Mouse (Mus musculus) G1E (cell line): ENCODE measurements around the gene Inpp5a. TPM values are rescaled to one million over a fixed set of nuclear protein-coding genes. Genes with fewer than 3 reads are reported as not detected.
"Not testable (repeated sequence)": the region's sequence is repeated elsewhere in the genome, so short reads cannot be mapped to it uniquely, and the experiment has no call there.

Experiments used
- ATAC-seq: 2 replicates; pipeline ENCODE4 v1.8.0; 2016; ENCODE audit warnings: mild to moderate bottlenecking; ENCODE audit not compliant: insufficient number of reproducible peaks, poor library complexity, low FRiP score, severe bottlenecking; ENCODE audit errors: extremely low read depth
- DNase-seq: peaks from one replicate; pipeline ENCODE4 v3.0.0; 2012; ENCODE audit warnings: low spot score
- H3K27me3 ChIP-seq: 2 replicates; pipeline ENCODE4 v1.6.1; 2012; ENCODE audit warnings: mild to moderate bottlenecking, low read length, inconsistent platforms; ENCODE audit not compliant: insufficient read depth
- H3K36me3 ChIP-seq: replicated peaks from 2 replicates; pipeline ENCODE3; 2012; ENCODE audit warnings: mild to moderate bottlenecking, inconsistent platforms
- H3K4me1 ChIP-seq: 2 replicates; pipeline ENCODE4 v1.6.1; 2012; ENCODE audit warnings: low read depth, low read length, inconsistent platforms, mixed read lengths; ENCODE audit not compliant: insufficient read depth
- H3K4me3 ChIP-seq: 2 replicates; pipeline ENCODE4 v1.5.1; 2012; ENCODE audit warnings: low read depth, mild to moderate bottlenecking, inconsistent platforms, low read length, moderate library complexity, mixed read lengths
- H3K9me3 ChIP-seq: replicated peaks from 2 replicates; pipeline ENCODE4 v1.6.1; 2012; ENCODE audit warnings: inconsistent platforms
- CTCF ChIP-seq: IDR thresholded peaks from 2 replicates; pipeline ENCODE4 v1.5.1; 2012; ENCODE audit warnings: low read depth, low read length, inconsistent platforms, mixed read lengths
- GATA1 ChIP-seq: IDR thresholded peaks from 2 replicates; pipeline ENCODE4 v1.6.1; 2012; ENCODE audit warnings: borderline replicate concordance, low read length, inconsistent platforms, mixed read lengths
- GATA2 ChIP-seq: IDR thresholded peaks from 2 replicates; pipeline ENCODE4 v1.6.1; 2012; ENCODE audit warnings: low read depth, low read length, inconsistent platforms, borderline replicate concordance
- POLR2AphosphoS5 ChIP-seq: IDR thresholded peaks from 2 replicates; pipeline ENCODE4 v1.6.1; 2012; ENCODE audit warnings: low read depth, low read length, inconsistent platforms; ENCODE audit not compliant: insufficient replicate concordance
- TAL1 ChIP-seq: conservative IDR thresholded peaks from 2 replicates; pipeline ENCODE4 v1.6.1; 2012; ENCODE audit warnings: low read depth, low read length, inconsistent platforms, mixed read lengths
- polyA plus RNA-seq: library from polyadenylated mRNA; stranded (reverse); fragments of >175 nt; gene quantifications from 2 replicates; pipeline ENCODE4 v1.2.3, GENCODE M21; 2012
- total RNA-seq, 2 experiments: library from RNA; stranded (forward) in 1 of 2; stranded (reverse) in 1 of 2; fragments of 200-1000 nt in 1 of 2; fragments of >200 nt in 1 of 2; fragmentation: Nextera tagmentation in 1 of 2; gene quantifications; 2 replicates each; pipeline ENCODE4 v1.2.3; 2014 to 2017

Gene Inpp5a
- total and polyA plus RNA-seq, 3 experiments = 1.2 to 5.6 (median 2.5) TPM

- Histone ChIP-seq H3K9me3 (peaks cover 55% of the 10 kb centered on the region), H3K4me1 (no peaks in the 10 kb centered on the region), H3K27me3 (no peaks in the 10 kb centered on the region), H3K4me3 (no peak overlapping the region), H3K36me3 (no peaks in the 10 kb centered on the region)
- ATAC-seq = no peak
- TF ChIP-seq GATA1 (no peak), CTCF (no peak), POLR2AphosphoS5 (no peak), GATA2 (no peak), TAL1 (no peak)
- DNase-seq = no peak
These were observed 29.5 kb downstream of the Inpp5a start for GRCm38 (mm10) chr7:139418371-139418770.

GRCm38 (mm10) chr7:139422827-139423226, 33.9 kb downstream of the Inpp5a start:
- TF ChIP-seq CTCF = no peak
- TF ChIP-seq TAL1 = no peak
- TF ChIP-seq GATA2 = no peak
- TF ChIP-seq GATA1 = no peak
- no peak for TF ChIP-seq POLR2AphosphoS5
- no peaks in the 10 kb centered on the region; the same call in 1 of the 2 replicates for H3K27me3 ChIP-seq
- no peaks in the 10 kb centered on the region for H3K36me3 ChIP-seq
- H3K9me3 ChIP-seq = peaks cover 42% of the 10 kb centered on the region
- H3K4me1 ChIP-seq = no peaks in the 10 kb centered on the region
- ATAC-seq (no peak), DNase-seq (no peak)
- H3K4me3 ChIP-seq = no peak overlapping the region

GRCm38 (mm10) chr7:139434095-139434830, 45.4 kb downstream of the Inpp5a start:
- Histone ChIP-seq H3K9me3 (peaks cover 27% of the 10 kb centered on the region), H3K4me1 (no peaks in the 10 kb centered on the region), H3K36me3 (no peaks in the 10 kb centered on the region), H3K27me3 (no peaks in the 10 kb centered on the region), H3K4me3 (no peak overlapping the region)
- no peak for ATAC-seq
- TF ChIP-seq GATA2 (no peak), TAL1 (no peak), POLR2AphosphoS5 (no peak), GATA1 (no peak), CTCF (no peak)
- no peak for DNase-seq

GRCm38 (mm10) chr7:139434931-139435330, 46.0 kb downstream of the Inpp5a start:
- not testable (repeated sequence) for DNase-seq, ATAC-seq, H3K4me3 ChIP-seq, H3K36me3 ChIP-seq, H3K27me3 ChIP-seq, H3K4me1 ChIP-seq
- H3K9me3 ChIP-seq = peaks cover 27% of the 10 kb centered on the region

GRCm38 (mm10) chr7:139435749-139436148, 46.8 kb downstream of the Inpp5a start:
- H3K36me3 ChIP-seq = no peaks in the 10 kb centered on the region
- H3K4me3 ChIP-seq = no peak overlapping the region
- no peaks in the 10 kb centered on the region for H3K27me3 ChIP-seq
- TF ChIP-seq GATA1 (no peak), TAL1 (no peak), GATA2 (no peak), POLR2AphosphoS5 (no peak), CTCF (no peak)
- no peak for ATAC-seq
- H3K4me1 ChIP-seq = no peaks in the 10 kb centered on the region
- H3K9me3 ChIP-seq = peaks cover 27% of the 10 kb centered on the region
- DNase-seq = no peak

- no peaks in the 10 kb centered on the region for H3K36me3 ChIP-seq
These were observed 48.0 kb downstream of the Inpp5a start for GRCm38 (mm10) chr7:139436951-139437350.

More at GRCm38 (mm10) chr7:139436951-139437350, 48.0 kb downstream of the Inpp5a start:
- no peak for DNase-seq
- no peak for TF ChIP-seq CTCF
- TF ChIP-seq GATA2 = no peak
- TF ChIP-seq POLR2AphosphoS5 = no peak
- no peak for TF ChIP-seq TAL1
- TF ChIP-seq GATA1 = no peak
- Histone ChIP-seq H3K27me3 (no peaks in the 10 kb centered on the region), H3K4me1 (no peaks in the 10 kb centered on the region), H3K9me3 (peaks cover 34% of the 10 kb centered on the region), H3K4me3 (no peak overlapping the region)
- ATAC-seq = no peak
